Mouse (Mus musculus) ES-E14 (cell line): ENCODE measurements at regions not wholly inside any gene's neighbourhood (a gene's known extent, or its start where the extent isn't known, plus 50 kb on each side); places are given as distances from the start of the nearest gene placed in this dataset.

ENCODE experiments used
- DNase-seq: peaks from one replicate; pipeline ENCODE4 v3.0.0-alpha.2; 2013; ENCODE audit warnings: low read depth, low spot score
- H3K27ac ChIP-seq: 2 replicates; pipeline ENCODE4 v1.5.1; 2012; ENCODE audit warnings: low read depth, mild to moderate bottlenecking, low read length, moderate library complexity, mixed read lengths; ENCODE audit not compliant: poor library complexity, insufficient read depth, severe bottlenecking
- H3K36me3 ChIP-seq: 2 replicates; pipeline ENCODE4 v1.6.1; 2012; ENCODE audit warnings: mild to moderate bottlenecking, low read length, moderate library complexity, mixed read lengths; ENCODE audit not compliant: control insufficient read depth, poor library complexity, insufficient read depth, severe bottlenecking
- H3K4me1 ChIP-seq, 2 experiments: fragments of 150-350 bp in 1 of 2; sonication (generic) in 1 of 2; 2 replicates each; pipeline ENCODE4 v1.6.1; 2012; ENCODE audit warnings: low read length in 2 of 2, mild to moderate bottlenecking in 1 of 2, mixed read lengths in 1 of 2; ENCODE audit not compliant: control insufficient read depth in 2 of 2, insufficient read depth in 2 of 2, poor library complexity in 1 of 2
- H3K4me3 ChIP-seq, 2 experiments: fragments of 150-350 bp in 1 of 2; sonication (generic) in 1 of 2; 2 replicates each; pipeline ENCODE4 v1.5.1; 2012; ENCODE audit warnings: low read length in 2 of 2, low read depth in 1 of 2, mild to moderate bottlenecking in 1 of 2, mixed read lengths in 1 of 2; ENCODE audit not compliant: insufficient read depth in 1 of 2, poor library complexity in 1 of 2, severe bottlenecking in 1 of 2
- H3K9ac ChIP-seq: 2 replicates; pipeline ENCODE4 v1.6.1; 2012; ENCODE audit warnings: low read depth, mild to moderate bottlenecking, low read length, mixed read lengths; ENCODE audit not compliant: poor library complexity, insufficient read depth, severe bottlenecking
- H3K9me3 ChIP-seq: fragments of 150-350 bp; sonication (generic); 2 replicates; pipeline ENCODE4 v1.6.1; 2012; ENCODE audit warnings: low read depth, mild to moderate bottlenecking, low read length; ENCODE audit not compliant: control insufficient read depth, insufficient read depth
- CHD2 ChIP-seq: IDR thresholded peaks from 2 replicates; pipeline ENCODE4 v1.6.1; 2014; ENCODE audit warnings: mild to moderate bottlenecking, low read depth, low read length, inconsistent platforms
- HCFC1 ChIP-seq: IDR thresholded peaks from 2 replicates; pipeline ENCODE4 v1.6.1; 2012; ENCODE audit warnings: low read length, inconsistent platforms, borderline replicate concordance; ENCODE audit not compliant: insufficient read depth
- MAFK ChIP-seq: IDR thresholded peaks from 2 replicates; pipeline ENCODE4 v1.6.1; 2014; ENCODE audit warnings: mild to moderate bottlenecking, low read depth, low read length, inconsistent platforms; ENCODE audit not compliant: insufficient read depth
- ZC3H11A ChIP-seq: IDR thresholded peaks from 2 replicates; pipeline ENCODE4 v1.6.1; 2012; ENCODE audit warnings: low read depth, mild to moderate bottlenecking, inconsistent platforms, low read length, borderline replicate concordance
- ZNF384 ChIP-seq: IDR thresholded peaks from 2 replicates; pipeline ENCODE4 v1.6.1; 2012; ENCODE audit warnings: low read depth, low read length, inconsistent platforms
- in situ Hi-C, 2 experiments: fragments of 600-800 bp; cut with MboI; formaldehyde crosslinking; loops; one replicate each; pipeline ENCODE4 v1.15.1; 2025; ENCODE audit warnings: low sequenced_read_pairs in 2 of 2, inconsistent platforms in 1 of 2; ENCODE audit not compliant: unreplicated experiment in 2 of 2

GRCm38 (mm10) chr5:18447665-18448329, 87.6 kb upstream of the Gnai1 start:
- H3K4me3 ChIP-seq: no peak overlapping the region
- H3K4me1 ChIP-seq: no peaks in the 10 kb centered on the region; a peak in 1 of 4 replicates
- in situ Hi-C loops: loop anchor here in 1 of 2 experiments (25.0 kb wide), 1 partner anchor 360 kb away; no protein-coding TSS in a partner anchor
- no peak overlapping the region for H3K9ac ChIP-seq
- no peaks in the 10 kb centered on the region for H3K36me3 ChIP-seq
- DNase-seq: no peak
- no peak overlapping the region for H3K27ac ChIP-seq
- peaks cover 7% of the 10 kb centered on the region for H3K9me3 ChIP-seq
- TF ChIP-seq CHD2: no peak

DNA sequence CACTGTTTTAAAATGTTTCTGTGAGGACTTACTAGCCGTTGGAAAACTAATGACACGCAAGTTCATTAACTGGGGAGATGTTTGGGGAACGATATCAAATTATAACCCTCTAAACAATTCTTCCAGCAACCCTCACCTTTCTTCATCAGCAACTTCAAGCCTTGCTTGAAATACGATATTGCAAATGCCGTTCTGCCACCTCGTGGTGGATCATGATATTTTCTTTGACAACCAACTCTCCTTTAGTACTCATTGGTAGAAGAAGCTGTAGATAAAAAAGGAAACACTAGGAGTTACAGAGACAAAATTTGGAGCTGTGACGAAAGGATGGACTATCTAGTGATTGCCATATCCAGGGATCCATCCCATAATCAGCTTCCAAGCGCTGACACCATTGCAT, 85.8 kb upstream of the Gnai1 start:
- Histone ChIP-seq H3K4me1 (no peaks in the 10 kb centered on the region), H3K9me3 (peaks cover 7% of the 10 kb centered on the region; the same call in 1 of the 2 replicates), H3K4me3 (no peak overlapping the region), H3K27ac (no peak overlapping the region), H3K9ac (no peak overlapping the region), H3K36me3 (no peaks in the 10 kb centered on the region)
- in situ Hi-C loops: loop anchor here in 1 of 2 experiments (25.0 kb wide), 1 partner anchor 359 kb away; no protein-coding TSS in a partner anchor
- TF ChIP-seq ZNF384 (no peak), ZC3H11A (peak; percentile 76)
- DNase-seq: peak; percentile 80

DNA sequence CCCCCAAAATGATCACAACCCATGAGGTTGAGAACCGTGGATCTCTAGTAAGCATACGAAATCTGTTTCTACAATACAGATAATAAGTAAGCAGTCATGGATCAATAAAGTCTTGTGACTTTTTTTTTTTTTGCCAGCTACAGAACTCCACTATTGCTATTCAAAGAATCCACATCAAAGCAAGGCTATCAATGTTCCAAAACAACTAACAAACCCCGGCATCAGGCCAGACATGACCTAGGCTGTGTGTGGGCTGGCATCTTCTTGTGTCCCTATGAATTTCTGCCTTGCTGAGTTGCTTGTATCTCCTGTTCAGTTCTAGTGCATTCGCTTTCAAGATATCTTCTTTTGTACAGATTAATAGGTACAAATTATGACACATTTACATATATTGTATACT, 79.8 kb upstream of the Gnai1 start:
- in situ Hi-C loops: loop anchor here in 1 of 2 experiments (25.0 kb wide), 1 partner anchor 353 kb away; no protein-coding TSS in a partner anchor
- TF ChIP-seq CHD2 (no peak), MAFK (no peak), ZNF384 (no peak), ZC3H11A (no peak), HCFC1 (no peak)

GRCm38 (mm10) chr5:18439281-18439680, 79.1 kb upstream of the Gnai1 start:
- TF ChIP-seq ZNF384: no peak
- TF ChIP-seq CHD2: no peak
- no peak for TF ChIP-seq ZC3H11A
- no peak for TF ChIP-seq MAFK
- TF ChIP-seq HCFC1: no peak
- no peak overlapping the region for H3K27ac ChIP-seq
- DNase-seq: no peak
- H3K9ac ChIP-seq: no peak overlapping the region
- no peaks in the 10 kb centered on the region for H3K36me3 ChIP-seq
- H3K4me3 ChIP-seq: no peak overlapping the region
- in situ Hi-C loops: loop anchor here in 1 of 2 experiments (25.0 kb wide), 1 partner anchor 352 kb away; no protein-coding TSS in a partner anchor
- no peaks in the 10 kb centered on the region for H3K9me3 ChIP-seq
- no peaks in the 10 kb centered on the region for H3K4me1 ChIP-seq

More for the DNA sequence above, 79.8 kb upstream of the Gnai1 start:
- Histone ChIP-seq H3K4me1 (no peaks in the 10 kb centered on the region), H3K4me3 (no peak overlapping the region), H3K9ac (no peak overlapping the region), H3K27ac (no peak overlapping the region), H3K9me3 (no peaks in the 10 kb centered on the region), H3K36me3 (no peaks in the 10 kb centered on the region)
- no peak for DNase-seq
